Mouse (Mus musculus): Measurements from ENCODE around the gene Dicer1. TPM values are rescaled to one million over a fixed set of nuclear protein-coding genes. Genes with fewer than 3 reads are reported as not detected.

The Dicer1 gene
- total RNA-seq (2021), result 10 to 100 TPM; 38.5 to 41.3 TPM

DNA sequence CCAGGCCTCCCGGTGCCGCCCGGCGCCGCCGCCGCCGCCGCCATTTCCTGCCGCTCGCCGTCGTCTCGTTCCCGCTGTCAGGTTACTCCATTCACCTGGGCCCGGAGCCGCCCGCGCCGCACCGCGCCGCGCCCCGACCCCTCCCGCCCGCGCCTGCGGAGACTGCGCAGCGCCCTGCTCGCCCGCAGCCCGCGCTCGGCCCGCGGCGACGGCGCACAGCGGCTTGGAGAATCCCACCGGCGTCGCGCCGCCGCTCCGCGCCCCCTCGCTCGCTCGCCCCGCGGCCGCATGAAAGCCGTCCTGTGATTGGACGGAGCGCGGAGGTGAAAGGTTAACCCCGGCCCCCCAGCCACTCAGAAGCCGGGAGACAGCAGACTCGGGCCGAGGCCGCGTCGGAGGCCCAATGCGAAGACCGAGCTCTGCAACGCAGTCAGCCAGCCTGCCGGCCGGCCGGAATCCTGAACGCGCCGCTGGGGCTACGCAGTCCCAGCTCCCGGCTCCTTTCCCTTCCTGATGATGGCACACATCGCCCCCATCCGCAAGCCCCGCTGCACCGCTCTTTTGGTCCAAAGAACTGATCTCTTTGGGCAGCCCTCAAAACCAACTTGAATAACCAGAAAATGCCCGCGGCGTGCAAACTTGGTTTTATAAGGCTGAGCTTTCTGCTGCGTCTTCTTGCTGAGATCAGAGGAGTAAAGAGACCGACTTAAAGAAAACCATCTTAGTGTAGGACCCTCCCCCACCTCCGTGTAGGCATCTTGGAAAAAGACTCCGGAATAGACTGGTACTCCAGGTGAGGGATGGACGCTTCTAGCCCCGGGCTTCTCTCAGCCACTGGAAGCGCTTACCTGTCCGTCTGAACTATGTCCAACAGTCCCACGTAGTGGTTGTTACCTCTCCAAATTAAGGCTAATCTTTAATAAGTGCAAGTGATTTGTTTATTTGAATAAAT is at the start of gene Dicer1:
Gene Dicer1 (minus strand): TSS at position 139 of the 952 bp plus-strand sequence.
- DNase-seq (ENCODE audit: low spot score in 2 of 2), result peak; percentile 98 to 99
- intact Hi-C loops (cut with DNase I), result loop anchor here (5.0 kb wide), 1 partner anchor 275 kb away; no protein-coding TSS in a partner anchor

GRCm38 (mm10) chr12:104799365-104799764 is 47.6 kb upstream of the Dicer1 start:
- DNase-seq (ENCODE audit: low spot score in 2 of 2), result no peak
- intact Hi-C loops (cut with DNase I), result no loop called here

DNA sequence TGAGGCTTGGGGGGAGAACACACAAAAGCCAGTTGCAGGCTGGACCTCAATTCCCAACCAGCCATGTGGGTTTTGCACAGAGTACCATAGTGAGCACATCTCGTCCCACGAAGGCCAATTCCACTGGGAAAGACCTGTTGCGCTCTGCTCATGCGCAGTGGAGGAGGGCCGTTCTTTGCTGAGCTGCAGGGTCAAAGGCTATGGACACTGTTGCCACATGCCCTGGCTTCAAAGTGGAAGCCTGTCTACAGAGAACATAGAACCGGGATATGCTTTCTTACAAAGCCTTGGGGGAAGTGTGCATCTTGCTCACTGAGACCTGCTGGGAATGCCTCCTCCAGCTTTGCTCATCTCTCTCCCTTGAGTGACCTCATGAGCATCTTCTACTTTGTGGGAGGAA is 46.2 kb upstream of the Dicer1 start:
- intact Hi-C loops (cut with DNase I), result no loop called here
- DNase-seq (ENCODE audit: low spot score in 2 of 2), result no peak

DNA sequence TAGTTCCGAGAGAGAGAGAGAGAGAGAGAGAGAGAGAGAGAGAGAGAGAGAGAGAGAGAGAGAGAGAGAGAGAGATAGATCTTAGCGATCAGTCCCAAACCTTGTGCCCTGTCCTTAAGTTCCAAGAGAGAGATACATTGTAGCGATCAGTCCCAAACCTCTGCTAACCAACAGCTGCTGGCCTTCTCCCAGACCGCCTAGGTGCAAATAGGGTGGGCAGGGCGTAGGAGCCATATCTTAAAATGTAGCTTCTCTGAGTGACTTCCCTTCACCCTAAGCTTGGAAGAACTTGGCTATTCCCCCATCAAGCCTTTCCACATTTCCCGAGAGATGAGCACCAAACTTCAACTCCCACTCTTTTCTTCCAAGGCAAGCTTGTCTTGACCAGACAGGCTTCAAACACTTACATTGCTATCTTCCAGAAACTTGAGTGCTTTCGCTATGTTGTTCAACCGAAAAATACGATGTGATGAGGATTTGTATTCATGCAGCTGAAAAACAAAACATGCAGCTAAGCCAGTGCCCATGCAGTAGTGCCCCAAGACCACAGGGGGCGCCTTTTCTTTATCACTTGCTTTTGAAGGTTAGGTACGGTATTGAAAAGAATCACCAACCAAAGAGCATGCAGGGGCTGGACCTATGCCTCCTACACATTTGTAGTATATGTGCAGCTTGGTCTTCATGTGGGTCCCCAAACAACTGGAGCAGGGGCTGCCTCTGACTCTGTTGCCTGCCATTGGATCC is 45.1 kb upstream of the Dicer1 start:
- intact Hi-C loops (cut with DNase I), result no loop called here
- DNase-seq (ENCODE audit: low spot score in 2 of 2), result no peak

DNA sequence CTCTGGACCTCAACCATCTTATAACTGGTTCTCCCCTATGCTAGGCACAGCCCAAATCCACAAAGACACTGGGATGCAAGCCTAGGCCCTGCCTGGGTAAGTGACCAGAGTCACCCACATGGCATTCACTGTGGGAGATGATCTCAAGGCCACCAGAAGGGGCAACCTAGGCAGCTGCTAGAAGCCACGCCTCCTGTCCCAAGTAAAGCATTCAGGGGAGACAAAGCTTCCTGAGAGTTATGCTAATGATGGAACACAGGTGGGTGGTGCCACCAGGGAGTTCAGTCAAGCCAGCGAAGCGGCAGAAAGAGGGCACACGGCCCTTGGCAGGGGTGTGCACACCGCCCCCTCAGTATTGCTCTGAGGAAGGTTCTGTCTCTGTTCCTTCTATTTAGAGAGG is 43.2 kb upstream of the Dicer1 start:
- intact Hi-C loops (cut with DNase I), result no loop called here
- DNase-seq (ENCODE audit: low spot score in 2 of 2), result no peak

GRCm38 (mm10) chr12:104793486-104793885 is 41.7 kb upstream of the Dicer1 start:
- intact Hi-C loops (cut with DNase I), result no loop called here
- no peak for DNase-seq (ENCODE audit: low spot score in 2 of 2)

DNA sequence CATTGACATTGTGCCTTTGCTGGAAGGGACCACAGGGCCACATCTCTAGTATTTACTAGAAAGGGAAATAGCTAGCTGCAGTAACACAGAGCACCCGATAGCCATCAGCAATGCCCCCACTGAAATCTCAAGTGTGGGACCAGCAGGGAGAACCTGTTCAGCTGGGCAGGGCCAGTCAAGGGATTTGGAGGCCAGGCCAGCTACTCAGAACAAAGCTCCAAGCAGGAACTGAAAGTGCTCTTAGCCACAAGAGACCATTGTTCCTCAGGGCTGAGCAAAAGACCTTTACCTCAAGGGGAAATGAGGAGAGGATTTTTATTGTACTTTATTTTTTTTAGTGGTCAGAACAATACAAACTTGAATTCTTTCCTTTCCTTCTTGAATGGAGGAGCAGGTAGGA is 25.9 kb upstream of the Dicer1 start:
- no peak for DNase-seq (ENCODE audit: low spot score in 2 of 2)
- intact Hi-C loops (cut with DNase I), result no loop called here

- intact Hi-C loops (cut with DNase I), result loop anchor here (1.0 kb wide), 1 partner anchor 167 kb away; no protein-coding TSS in a partner anchor
- DNase-seq (ENCODE audit: low spot score in 2 of 2), result peak in 1 of 2 experiments; percentile 24
Observed at GRCm38 (mm10) chr12:104771941-104772340, 20.2 kb upstream of the Dicer1 start.

DNA sequence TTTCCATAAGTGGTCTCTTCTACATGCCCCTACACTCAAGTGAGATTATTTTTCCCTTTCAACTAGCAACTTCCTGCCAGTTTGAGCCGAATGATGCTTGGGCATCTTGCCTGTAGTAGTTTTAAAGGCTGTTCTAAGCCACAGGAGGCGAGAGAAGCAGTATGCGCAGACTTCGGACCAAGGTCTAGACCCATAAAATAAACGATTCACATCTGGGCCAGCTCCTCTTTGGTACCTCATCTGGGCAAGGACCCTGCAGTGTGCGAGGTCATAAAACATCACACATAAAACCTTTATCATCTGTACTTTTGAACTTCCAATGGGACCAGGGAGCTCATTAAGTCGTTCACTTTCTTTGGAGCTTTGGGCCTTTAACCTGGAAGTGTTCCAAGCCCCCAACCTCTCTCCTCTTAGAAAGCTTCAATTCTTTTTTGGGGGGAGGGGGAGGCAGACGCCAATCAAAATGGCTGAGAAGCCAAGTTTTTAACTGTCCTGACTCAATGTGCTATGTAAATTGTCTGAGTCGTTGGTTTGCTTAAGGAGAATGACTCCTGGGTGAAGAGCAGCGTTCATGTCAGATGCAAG is 17.5 kb upstream of the Dicer1 start:
- intact Hi-C loops (cut with DNase I), result loop anchor here (2.0 kb wide), 1 partner anchor 172 kb away; no protein-coding TSS in a partner anchor
- no peak for DNase-seq (ENCODE audit: low spot score in 2 of 2)

DNA sequence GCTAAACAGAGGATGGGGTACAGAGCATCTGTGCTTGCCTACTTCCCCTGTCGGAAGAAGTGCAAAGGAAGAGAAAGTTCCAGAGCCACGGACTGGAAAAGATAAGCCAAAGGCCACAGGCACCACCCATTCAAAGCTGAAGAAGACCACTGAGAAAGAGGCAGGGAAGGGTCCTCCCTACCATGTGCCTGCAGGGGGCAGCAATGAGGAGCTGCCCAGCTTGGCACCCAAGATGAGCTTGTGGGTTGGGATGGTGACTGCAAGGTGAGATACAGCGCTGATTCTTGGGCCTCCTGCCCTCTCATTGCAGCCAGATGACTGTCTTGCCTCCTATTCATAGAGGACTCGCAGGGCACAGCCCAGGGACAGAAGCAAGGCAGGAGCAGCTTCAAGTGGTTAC is 15.4 kb upstream of the Dicer1 start:
- intact Hi-C loops (cut with DNase I), result no loop called here

GRCm38 (mm10) chr12:104765761-104766160 is 14.0 kb upstream of the Dicer1 start:
- intact Hi-C loops (cut with DNase I), result no loop called here
- DNase-seq (ENCODE audit: low spot score in 2 of 2), result no peak

More for the DNA sequence above, 15.4 kb upstream of the Dicer1 start:
- no peak for DNase-seq (ENCODE audit: low spot score in 2 of 2)

GRCm38 (mm10) chr12:104765116-104765515 is 13.4 kb upstream of the Dicer1 start:
- DNase-seq (ENCODE audit: low spot score in 2 of 2), result no peak
- intact Hi-C loops (cut with DNase I), result no loop called here

DNA sequence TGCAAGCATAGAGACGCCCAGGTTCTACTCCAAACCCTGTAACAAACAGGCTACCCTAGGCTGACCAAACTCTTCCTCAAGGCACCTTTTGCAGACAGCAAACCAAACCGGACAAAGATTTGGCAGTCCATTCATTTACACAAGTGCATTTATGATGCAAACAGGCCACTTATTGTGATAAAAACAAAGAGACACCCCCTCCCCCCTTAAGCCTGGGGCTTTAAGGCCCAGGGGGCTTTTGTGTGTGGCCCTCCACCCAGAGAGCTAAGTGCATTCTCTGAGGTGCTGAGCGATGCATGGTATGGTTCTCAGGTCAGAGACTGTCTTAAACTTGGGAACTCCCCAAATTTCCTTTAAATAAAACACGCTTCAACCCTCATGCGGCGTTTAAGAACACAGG is 12.2 kb upstream of the Dicer1 start:
- intact Hi-C loops (cut with DNase I), result no loop called here
- no peak for DNase-seq (ENCODE audit: low spot score in 2 of 2)

GRCm38 (mm10) chr12:104761411-104761810 is 9.7 kb upstream of the Dicer1 start:
- intact Hi-C loops (cut with DNase I), result no loop called here
- no peak for DNase-seq (ENCODE audit: low spot score in 2 of 2)

GRCm38 (mm10) chr12:104758066-104758465 is 6.3 kb upstream of the Dicer1 start:
- DNase-seq (ENCODE audit: low spot score in 2 of 2), result no peak
- intact Hi-C loops (cut with DNase I), result no loop called here

DNA sequence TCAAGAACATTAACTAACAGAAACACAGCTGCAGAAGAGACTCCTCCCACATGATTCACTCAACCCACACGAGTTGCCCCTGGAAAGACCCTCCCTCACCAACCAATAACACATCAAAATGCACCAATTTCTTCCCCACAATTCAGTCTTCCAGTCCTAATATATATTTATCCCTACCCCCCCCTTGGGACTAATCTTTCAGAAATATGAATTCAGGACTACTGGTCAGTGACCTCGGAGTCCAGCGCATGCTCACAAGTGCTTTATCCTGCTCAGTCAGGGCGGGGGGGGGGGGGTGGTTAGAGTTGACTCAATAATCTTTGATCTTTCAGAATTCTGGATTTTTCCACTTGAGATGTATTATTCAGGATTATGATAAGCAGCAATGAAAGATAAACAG is 1.9 kb upstream of the Dicer1 start:
- intact Hi-C loops (cut with DNase I), result loop anchor here (5.0 kb wide), 1 partner anchor 274 kb away; no protein-coding TSS in a partner anchor
- no peak for DNase-seq (ENCODE audit: low spot score in 2 of 2)

DNA sequence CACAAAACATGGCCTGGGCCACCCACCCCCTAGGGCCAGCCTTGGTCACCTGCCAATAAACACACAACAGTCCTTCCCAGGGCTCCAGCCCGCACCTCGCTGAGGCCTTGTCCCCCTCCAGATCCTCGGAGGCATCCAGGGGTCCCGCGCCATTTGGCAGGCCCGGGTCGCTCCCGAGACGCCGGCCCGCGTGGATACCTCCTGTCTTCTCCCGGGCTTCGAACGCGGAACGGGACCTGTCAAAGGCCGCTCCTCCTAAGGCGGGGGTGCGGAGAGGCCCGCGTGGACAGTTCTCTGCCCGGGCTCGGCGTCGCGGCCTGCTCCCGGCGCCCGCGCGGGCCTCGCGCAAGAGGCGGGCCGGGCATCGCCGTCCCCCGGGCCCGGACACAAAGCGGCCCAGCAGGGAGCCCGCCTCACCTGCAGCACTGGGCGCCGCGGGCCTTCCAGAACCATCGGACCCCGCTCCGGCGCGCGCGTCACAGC is 380 bp downstream of the Dicer1 start:
- intact Hi-C loops (cut with DNase I), result loop anchor here (5.0 kb wide), 1 partner anchor 276 kb away; no protein-coding TSS in a partner anchor
- peak; percentile 22 to 32 for DNase-seq (ENCODE audit: low spot score in 2 of 2)

DNA sequence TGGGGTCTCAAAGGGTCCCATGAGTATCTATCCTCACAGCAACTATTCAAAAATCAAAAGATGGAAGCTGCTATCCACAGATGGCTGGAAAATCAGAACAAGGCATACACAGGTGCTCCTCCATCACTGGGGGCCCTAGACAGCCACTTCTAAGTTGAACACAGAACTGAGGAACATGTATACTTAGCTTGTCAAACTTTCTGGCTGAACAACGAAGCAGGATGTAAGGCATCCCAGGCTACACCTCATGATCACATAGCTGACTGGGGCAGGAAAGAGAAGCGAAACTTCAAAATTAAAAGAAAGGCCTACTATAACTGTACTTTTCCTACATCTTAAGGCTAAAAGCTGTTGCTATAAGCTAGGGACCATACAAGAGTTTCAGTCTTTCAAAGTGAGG is 2.8 kb downstream of the Dicer1 start:
- intact Hi-C loops (cut with DNase I), result no loop called here
- DNase-seq (ENCODE audit: low spot score in 2 of 2), result no peak

DNA sequence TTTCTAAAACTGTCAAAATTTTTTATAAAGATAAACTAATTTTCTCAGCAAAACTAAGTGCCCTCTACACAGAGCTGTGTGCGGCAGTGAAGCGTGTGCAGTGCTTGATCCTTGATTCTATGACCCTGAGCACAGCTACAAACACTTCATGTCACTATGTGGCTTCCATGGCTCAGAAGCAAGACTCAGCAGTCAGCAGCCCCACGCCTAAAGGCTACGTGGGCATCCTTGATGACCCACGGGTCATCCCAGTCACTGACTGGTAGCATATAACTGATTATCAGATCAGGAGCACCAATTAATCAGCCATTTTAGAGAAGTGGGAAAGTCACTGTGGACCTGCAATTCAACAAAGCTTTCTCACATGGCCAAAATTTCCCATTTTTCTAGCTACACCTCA is 4.5 kb downstream of the Dicer1 start:
- no peak for DNase-seq (ENCODE audit: low spot score in 2 of 2)
- intact Hi-C loops (cut with DNase I), result no loop called here

DNA sequence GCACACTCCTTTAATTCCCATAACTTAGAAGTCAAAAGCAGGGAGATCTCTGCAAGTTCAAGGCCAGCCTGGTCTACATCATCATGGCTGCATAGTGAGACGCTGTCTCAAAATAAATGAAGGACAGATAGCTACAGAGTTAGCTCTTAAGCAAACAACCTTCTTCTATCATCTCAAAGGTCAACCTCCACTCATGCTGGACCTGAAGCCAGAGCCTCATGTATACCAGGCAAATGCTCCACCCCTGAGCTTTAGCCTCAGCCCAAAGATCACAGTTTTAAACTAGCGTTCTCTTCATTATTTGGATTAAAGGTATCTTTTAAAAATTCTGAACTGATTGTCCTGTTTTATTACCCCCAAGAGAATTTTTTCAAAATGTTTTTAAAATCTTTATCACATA is 5.2 kb downstream of the Dicer1 start:
- no peak for DNase-seq (ENCODE audit: low spot score in 2 of 2)
- intact Hi-C loops (cut with DNase I), result no loop called here
